Mouse (Mus musculus) liver, adult 2 months (tissue): Measurements from ENCODE around the gene Selenot.

Experiments used
- CTCF ChIP-seq: fragments of 200-500 bp; IDR thresholded peaks from 2 replicates; pipeline ENCODE4 v1.5.1; 2011; ENCODE audit warnings: low read depth, low read length, control low read depth
- POLR2A ChIP-seq: fragments of 200-500 bp; IDR thresholded peaks from 2 replicates; pipeline ENCODE4 v1.6.1; 2011; ENCODE audit warnings: low read length, control low read depth; ENCODE audit not compliant: insufficient read depth; ENCODE audit errors: extremely low read depth

DNA sequence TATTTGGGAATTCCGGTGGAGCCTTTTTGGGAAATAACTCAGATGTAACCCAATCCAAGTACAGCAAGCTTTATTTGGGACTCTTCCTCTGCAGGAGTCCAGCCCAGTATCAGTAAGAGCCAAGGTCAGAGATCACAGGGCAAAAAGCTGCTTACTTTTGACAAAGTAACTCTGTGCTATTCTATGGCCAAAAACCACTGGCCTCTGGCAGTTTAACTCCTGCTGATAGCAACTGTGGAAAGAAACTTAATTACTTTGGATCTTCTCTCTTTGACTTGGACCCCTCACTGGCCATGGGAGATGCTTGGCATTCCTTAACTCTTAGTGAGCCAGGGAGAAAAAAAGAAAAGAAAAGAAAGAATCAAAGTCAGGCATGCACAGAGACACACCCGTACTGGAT is 15.0 kb upstream of the Selenot start:
- TF ChIP-seq CTCF = no peak
- no peak for TF ChIP-seq POLR2A
